18 mouse cellular contexts compared by ENCODE assay signal in genomic region chr13:57087398-57087797, GRCm38 (mm10).
DNase-seq lines count a peak whose midpoint lies in the region; ATAC-seq lines count a peak whose summit lies in the region.
"Had no signal": no experiment of that assay in that cellular context is flagged by ENCODE, and none has a peak within 500 bp of the region (broad histone marks: within the 10 kb centered on the region; RNA-seq: fewer than 3 reads in every experiment).

No protein-coding gene starts in this region.

- no peak overlapping the region for H3K27ac ChIP-seq in hindbrain, embryonic 13.5 days
- H3K27ac ChIP-seq in hindbrain, embryonic 16.5 days (ENCODE audit: low read depth, low read length) = no peak overlapping the region
- no peak overlapping the region for H3K27ac ChIP-seq in embryonic facial prominence, embryonic 10.5 days (replicated peaks)
- H3K27ac ChIP-seq: embryonic facial prominence, embryonic 12.5 days; forebrain, embryonic 13.5 days; gastrocnemius, adult 2 months; heart, embryonic 10.5 days; layer of hippocampus, adult 2 months; midbrain, embryonic 12.5 days had no signal

- H3K9me3 ChIP-seq in hindbrain, embryonic 13.5 days = no peaks in the 10 kb centered on the region
- H3K9me3 ChIP-seq in hindbrain, embryonic 16.5 days (ENCODE audit: control insufficient read depth, low read length) = no peaks in the 10 kb centered on the region
- no peaks in the 10 kb centered on the region; the same call in 1 of the 2 replicates for H3K9me3 ChIP-seq in embryonic facial prominence, embryonic 10.5 days
- H3K9me3 ChIP-seq: embryonic facial prominence, embryonic 12.5 days; forebrain, embryonic 13.5 days; heart, embryonic 10.5 days; midbrain, embryonic 12.5 days had no signal

- WGBS in hindbrain, embryonic 13.5 days = 79% methylated on average over 5 of the region's 5 CpGs
- WGBS in hindbrain, embryonic 16.5 days = 55% methylated on average over 5 of the region's 5 CpGs
- 84% methylated on average over 5 of the region's 5 CpGs for WGBS in embryonic facial prominence, embryonic 10.5 days

- no peaks in the 10 kb centered on the region; the same call in 1 of the 2 replicates for H3K4me1 ChIP-seq in hindbrain, embryonic 13.5 days (replicated peaks)
- no peaks in the 10 kb centered on the region for H3K4me1 ChIP-seq in hindbrain, embryonic 16.5 days (ENCODE audit: control insufficient read depth, insufficient read depth, low read depth, low read length)
- H3K4me1 ChIP-seq in embryonic facial prominence, embryonic 10.5 days = no peaks in the 10 kb centered on the region
- H3K4me1 ChIP-seq: embryonic facial prominence, embryonic 12.5 days; forebrain, embryonic 13.5 days; heart, embryonic 10.5 days had no signal

- peak; percentile 19 for DNase-seq in cerebellum, adult 11 months
- peak; percentile 56 for DNase-seq in cerebellum, adult 9-10 months
- peak; percentile 22 for DNase-seq in retina, embryonic 14.5 days (ENCODE audit: low spot score)
- no peak for DNase-seq in thymus, adult 18-20 months
- no peak for DNase-seq in left cerebral cortex, postnatal 36 days (ENCODE audit: low spot score in 2 of 2)
- no peak for DNase-seq in embryonic facial prominence, embryonic 10.5 days (ENCODE audit: low spot score)
- DNase-seq: adrenal gland, postnatal 36 days; gastrocnemius, adult 2 months; kidney, adult 8-10 months; kidney, postnatal 25 days; thymus, postnatal 36 days had no signal

- intact Hi-C loops in left cerebral cortex, postnatal 36 days (cut with DNase I) = no loop called here

- H3K36me3 ChIP-seq in hindbrain, embryonic 13.5 days = no peaks in the 10 kb centered on the region
- H3K36me3 ChIP-seq in hindbrain, embryonic 16.5 days (ENCODE audit: control insufficient read depth, insufficient read depth, low read length) = no peaks in the 10 kb centered on the region
- H3K36me3 ChIP-seq in embryonic facial prominence, embryonic 10.5 days (replicated peaks) = no peaks in the 10 kb centered on the region
- H3K36me3 ChIP-seq: embryonic facial prominence, embryonic 12.5 days; heart, embryonic 10.5 days; midbrain, embryonic 12.5 days had no signal

- ATAC-seq in hindbrain, embryonic 13.5 days (ENCODE audit: low FRiP score) = 0 out of 2 replicates have a peak, but pooled peaks have one; percentile 46
- ATAC-seq in hindbrain, embryonic 16.5 days = no peak
- ATAC-seq: forebrain, embryonic 13.5 days had no signal

- no peak overlapping the region for H3K9ac ChIP-seq in hindbrain, embryonic 13.5 days
- no peak overlapping the region for H3K9ac ChIP-seq in hindbrain, embryonic 16.5 days (ENCODE audit: low read depth, low read length)
- H3K9ac ChIP-seq: embryonic facial prominence, embryonic 12.5 days; forebrain, embryonic 13.5 days; midbrain, embryonic 12.5 days had no signal

- no peaks in the 10 kb centered on the region for H3K27me3 ChIP-seq in hindbrain, embryonic 13.5 days
- no peaks in the 10 kb centered on the region for H3K27me3 ChIP-seq in hindbrain, embryonic 16.5 days (replicated peaks; ENCODE audit: control insufficient read depth, insufficient read depth, low read length)
- H3K27me3 ChIP-seq in embryonic facial prominence, embryonic 10.5 days (replicated peaks; ENCODE audit: low read depth, poor library complexity, severe bottlenecking) = no peaks in the 10 kb centered on the region
- H3K27me3 ChIP-seq: embryonic facial prominence, embryonic 12.5 days; forebrain, embryonic 13.5 days; midbrain, embryonic 12.5 days had no signal

- no peak overlapping the region for H3K4me3 ChIP-seq in hindbrain, embryonic 13.5 days
- H3K4me3 ChIP-seq in hindbrain, embryonic 16.5 days (ENCODE audit: low read length) = no peak overlapping the region
- no peak overlapping the region for H3K4me3 ChIP-seq in embryonic facial prominence, embryonic 10.5 days
- H3K4me3 ChIP-seq: embryonic facial prominence, embryonic 12.5 days; forebrain, embryonic 13.5 days; gastrocnemius, adult 2 months; heart, embryonic 10.5 days; layer of hippocampus, adult 2 months; midbrain, embryonic 12.5 days had no signal

- H3K4me2 ChIP-seq in hindbrain, embryonic 13.5 days = no peak overlapping the region
- H3K4me2 ChIP-seq in hindbrain, embryonic 16.5 days (ENCODE audit: low read length) = no peak overlapping the region
- H3K4me2 ChIP-seq: embryonic facial prominence, embryonic 12.5 days; forebrain, embryonic 13.5 days; midbrain, embryonic 12.5 days had no signal

Comparison
In these comparisons a context has a peak if more than half of its experiments do, and no peak if none do; other contexts are left out.
1. DNase-seq: peak in cerebellum, adult 11 months (single experiment), cerebellum, adult 9-10 months (single experiment) and retina, embryonic 14.5 days (single experiment); none in thymus, adult 18-20 months (0 of 2), left cerebral cortex, postnatal 36 days (0 of 2) and embryonic facial prominence, embryonic 10.5 days (single experiment).